7 mouse cellular contexts compared by ENCODE assay signal in genomic region chr6:29396714-29397540, GRCm38 (mm10). TPM values are rescaled to one million over a fixed set of nuclear protein-coding genes. Genes with fewer than 3 reads are reported as not detected.
DNase-seq lines count a peak whose midpoint lies in the region; ATAC-seq and TF ChIP-seq lines count a peak whose summit lies in the region.

No protein-coding gene starts in this region.

- peak overlapping the region; percentile 68 for H3K4me3 ChIP-seq in embryonic facial prominence, embryonic 13.5 days
- peak overlapping the region; percentile 77 for H3K4me3 ChIP-seq in limb, embryonic 10.5 days
- H3K4me3 ChIP-seq in olfactory bulb, adult 2 months (ENCODE audit: insufficient read depth, low read depth, low read length) = peak overlapping the region; percentile 90

- H3K9ac ChIP-seq in embryonic facial prominence, embryonic 13.5 days = peak overlapping the region; percentile 78

- peak overlapping the region; percentile 73 for H3K27ac ChIP-seq in embryonic facial prominence, embryonic 13.5 days
- peak overlapping the region; percentile 81 for H3K27ac ChIP-seq in limb, embryonic 10.5 days
- H3K27ac ChIP-seq in olfactory bulb, adult 2 months (ENCODE audit: insufficient read depth, low read depth, low read length) = no peak overlapping the region

- peaks cover 8% of the 10 kb centered on the region; the same call in 1 of the 2 replicates for H3K36me3 ChIP-seq in embryonic facial prominence, embryonic 13.5 days
- H3K36me3 ChIP-seq in limb, embryonic 10.5 days = peaks cover 12% of the 10 kb centered on the region

- ATAC-seq in activated CD4-positive, CD25-positive, alpha-beta regulatory T cell, adult 4 months = peak; percentile 20
- peak; percentile 61 for ATAC-seq in embryonic facial prominence, embryonic 13.5 days (ENCODE audit: insufficient number of reproducible peaks, insufficient read depth, low FRiP score, low TSS enrichment, low read depth)

- peaks cover 16% of the 10 kb centered on the region for H3K4me1 ChIP-seq in embryonic facial prominence, embryonic 13.5 days
- H3K4me1 ChIP-seq in limb, embryonic 10.5 days = peaks cover 21% of the 10 kb centered on the region
- peaks cover 12% of the 10 kb centered on the region for H3K4me1 ChIP-seq in olfactory bulb, adult 2 months (ENCODE audit: control insufficient read depth, insufficient read depth, low read length)

- no peak for TF ChIP-seq CTCF in olfactory bulb, adult 2 months (IDR thresholded peaks at IDR 0.05; ENCODE audit: insufficient read depth, low read depth, low read length)

- peak overlapping the region; percentile 89 for H3K4me2 ChIP-seq in embryonic facial prominence, embryonic 13.5 days

- peak; percentile 29 to 38 for DNase-seq in layer of hippocampus, postnatal 10 days (ENCODE audit: low spot score in 2 of 2)
- DNase-seq in layer of hippocampus, adult 9-10 months (ENCODE audit: low spot score) = no peak
- DNase-seq in limb, embryonic 10.5 days (ENCODE audit: low spot score) = peak; percentile 46
- DNase-seq in spleen, postnatal 14 days (ENCODE audit: low spot score in 2 of 2) = no peak

- peaks cover 23% of the 10 kb centered on the region for H3K27me3 ChIP-seq in embryonic facial prominence, embryonic 13.5 days
- peaks cover 38% of the 10 kb centered on the region for H3K27me3 ChIP-seq in limb, embryonic 10.5 days (ENCODE audit: low read depth, poor library complexity, severe bottlenecking)

- WGBS in embryonic facial prominence, embryonic 13.5 days = 5% methylated on average over 24 of the region's 24 CpGs
- WGBS in limb, embryonic 10.5 days = 3% methylated on average over 24 of the region's 24 CpGs
- 7% methylated on average over 24 of the region's 24 CpGs for WGBS in olfactory bulb, adult 2 months

- no peak for TF ChIP-seq POLR2A in olfactory bulb, adult 2 months (IDR thresholded peaks at IDR 0.05; ENCODE audit: insufficient read depth, low read depth, low read length)

- no peaks in the 10 kb centered on the region for H3K9me3 ChIP-seq in embryonic facial prominence, embryonic 13.5 days
- H3K9me3 ChIP-seq in limb, embryonic 10.5 days (replicated peaks) = no peaks in the 10 kb centered on the region

RNA-seq across cellular contexts. Expression of gene Ccdc136, which starts 0.8 kb away (rescaled TPM):
- 10 to 100 TPM; 60.7 to 66.7 TPM for total RNA-seq in layer of hippocampus, postnatal 10 days (2021)
- polyA plus RNA-seq in activated CD4-positive, CD25-positive, alpha-beta regulatory T cell, adult 4 months (2017; shearing (Covaris generic)) = under 1 TPM; 0.21 to 0.54 TPM
- polyA plus RNA-seq in embryonic facial prominence, embryonic 13.5 days (2015; fragmentation: Nextera tagmentation; extraction: Ambion mirVana) = 20.2 and 30.7 TPM in 2 replicates
- 19.4 and 29.8 TPM in 2 replicates for polyA plus RNA-seq in limb, embryonic 10.5 days (2016; fragmentation: Nextera tagmentation; extraction: Ambion mirVana)
- not detected in 2 replicates for polyA plus RNA-seq in olfactory bulb, adult 2 months (2012; ENCODE audit: insufficient read depth, insufficient read length, low replicate concordance, missing spikeins)

RNA-seq across cellular contexts. Expression of gene Opn1sw, which starts 8.7 kb away (rescaled TPM):
- total RNA-seq in layer of hippocampus, postnatal 10 days (2021) = 1 to 10 TPM in 1 of 2 experiments, under 1 TPM in 1; 0.54 to 1.1 TPM
- polyA plus RNA-seq in activated CD4-positive, CD25-positive, alpha-beta regulatory T cell, adult 4 months (2017; shearing (Covaris generic)) = under 1 TPM; 0.23 to 0.52 TPM
- polyA plus RNA-seq in embryonic facial prominence, embryonic 13.5 days (2015; fragmentation: Nextera tagmentation; extraction: Ambion mirVana) = 0.70 and 1.0 TPM in 2 replicates
- polyA plus RNA-seq in limb, embryonic 10.5 days (2016; fragmentation: Nextera tagmentation; extraction: Ambion mirVana) = 0.34 and 0.38 TPM in 2 replicates
- not detected in 2 replicates for polyA plus RNA-seq in olfactory bulb, adult 2 months (2012; ENCODE audit: insufficient read depth, insufficient read length, low replicate concordance, missing spikeins)

RNA-seq across cellular contexts. Expression of gene Flnc, which starts 36.1 kb away (rescaled TPM):
- total RNA-seq in layer of hippocampus, postnatal 10 days (2021) = 1 to 10 TPM; 4.0 to 4.4 TPM
- polyA plus RNA-seq in activated CD4-positive, CD25-positive, alpha-beta regulatory T cell, adult 4 months (2017; shearing (Covaris generic)) = not detected
- polyA plus RNA-seq in embryonic facial prominence, embryonic 13.5 days (2015; fragmentation: Nextera tagmentation; extraction: Ambion mirVana) = 11.3 and 12.2 TPM in 2 replicates
- polyA plus RNA-seq in limb, embryonic 10.5 days (2016; fragmentation: Nextera tagmentation; extraction: Ambion mirVana) = 3.7 and 5.6 TPM in 2 replicates
- not detected in 2 replicates for polyA plus RNA-seq in olfactory bulb, adult 2 months (2012; ENCODE audit: insufficient read depth, insufficient read length, low replicate concordance, missing spikeins)

RNA-seq across cellular contexts. Expression of gene Calu, which starts 49.1 kb away (rescaled TPM):
- total RNA-seq in layer of hippocampus, postnatal 10 days (2021) = 100 to 1,000 TPM; 105 to 109 TPM
- 10 to 100 TPM; 55.9 to 61.0 TPM for polyA plus RNA-seq in activated CD4-positive, CD25-positive, alpha-beta regulatory T cell, adult 4 months (2017; shearing (Covaris generic))
- 378 and 449 TPM in 2 replicates for polyA plus RNA-seq in embryonic facial prominence, embryonic 13.5 days (2015; fragmentation: Nextera tagmentation; extraction: Ambion mirVana)
- polyA plus RNA-seq in limb, embryonic 10.5 days (2016; fragmentation: Nextera tagmentation; extraction: Ambion mirVana) = 220 and 268 TPM in 2 replicates
- not detected in 2 replicates for polyA plus RNA-seq in olfactory bulb, adult 2 months (2012; ENCODE audit: insufficient read depth, insufficient read length, low replicate concordance, missing spikeins)

Comparison
In these comparisons a context has a peak if more than half of its experiments do, and no peak if none do; other contexts are left out.
1. DNase-seq: peak in layer of hippocampus, postnatal 10 days (2 of 2) and limb, embryonic 10.5 days (single experiment); none in layer of hippocampus, adult 9-10 months (single experiment) and spleen, postnatal 14 days (0 of 2).
2. RNA of gene Ccdc136, which starts 0.8 kb away (polyA plus RNA-seq): 19.4 to 29.8 TPM in limb, embryonic 10.5 days and 20.2 to 30.7 TPM in embryonic facial prominence, embryonic 13.5 days; 0.21 to 0.54 TPM in activated CD4-positive, CD25-positive, alpha-beta regulatory T cell, adult 4 months and not detected in olfactory bulb, adult 2 months; every median in the first group is over 10 times any median in the second.
3. Peak in every context shown above with its lines, with median percentiles within 50 percentile points of each other: H3K4me3 ChIP-seq.